Mouse (Mus musculus): ENCODE data around the gene Cd3eap. TPM values are rescaled to one million over a fixed set of nuclear protein-coding genes. Genes with fewer than 3 reads are reported as not detected.

The Cd3eap gene
- total and polyA plus RNA-seq, 3 experiments, result 14.4 to 36.9 (median 22.6) TPM

DNA sequence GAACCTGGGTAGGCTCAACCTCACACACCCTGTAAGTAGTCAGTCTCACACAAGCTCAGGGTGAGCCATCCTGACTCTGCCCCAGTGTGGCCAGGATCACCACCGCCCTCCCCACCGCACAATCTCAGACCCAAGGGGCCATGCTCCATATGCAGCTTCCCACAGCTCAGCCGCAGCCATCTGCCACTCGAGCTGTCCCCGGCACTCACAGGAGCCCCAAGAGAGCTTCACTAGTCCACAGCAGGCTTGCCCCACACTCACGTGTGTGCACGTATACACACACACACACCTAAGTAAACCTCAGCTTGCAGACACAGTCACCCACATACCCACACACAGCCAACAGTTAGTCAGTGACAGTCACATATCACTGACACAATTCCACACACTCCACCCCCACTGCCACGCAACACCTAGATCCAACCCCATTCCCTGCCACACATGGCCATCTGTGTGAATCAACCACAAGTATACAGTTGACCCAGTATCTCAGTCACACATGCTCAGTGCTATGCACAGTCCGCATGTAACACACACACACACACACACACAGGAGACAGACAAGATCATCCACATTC, 43.3 kb upstream of the Cd3eap start:
- Histone ChIP-seq H3K4me2 (ENCODE audit: insufficient read depth, low read depth, poor library complexity, severe bottlenecking) (no peak overlapping the region), H3K4me3 (replicated peaks in 1 of 3; ENCODE audit: low read depth in 2 of 3, low read length in 2 of 3, poor library complexity in 1 of 3) (no peak overlapping the region)
- in situ Hi-C loops (cut with MboI; ENCODE audit: low pct_ligation_motif_present, low pct_unique_long_range_greater_than_20kb, low sequenced_read_pairs), result loop anchor here (25.0 kb wide), 2 partner anchors 160 to 460 kb away; partner anchors contain the start of genes Ceacam16, Gm19345 and Ppp1r37

DNA sequence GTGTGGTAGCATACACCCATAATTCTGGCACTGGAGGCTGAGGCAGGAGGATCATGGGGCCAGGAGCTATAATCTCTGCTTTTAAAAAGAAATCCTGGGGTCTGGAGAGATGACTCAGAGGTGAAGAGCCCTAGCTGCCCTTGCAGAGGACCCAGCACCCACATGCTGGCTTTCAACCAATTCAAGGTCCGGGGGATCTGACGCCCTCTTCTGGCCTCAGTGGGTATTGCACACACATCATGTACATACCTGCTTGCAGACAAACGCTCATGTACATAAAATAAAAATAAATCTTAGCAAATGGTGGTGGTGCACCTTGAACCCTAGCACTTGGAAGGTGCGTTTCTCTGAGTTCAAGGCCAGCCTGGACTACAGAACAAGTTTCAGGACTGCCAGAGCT, 41.7 kb upstream of the Cd3eap start:
- Histone ChIP-seq H3K36me3 (replicated peaks in 1 of 2; ENCODE audit: control insufficient read depth in 1 of 2, insufficient read depth in 1 of 2, low read length in 1 of 2) (peaks cover under 1 to 8% of the 10 kb centered on the region in 2 experiments), H3K27me3 (replicated peaks) (peaks cover 56% of the 10 kb centered on the region), H3K4me2 (ENCODE audit: insufficient read depth, low read depth, poor library complexity, severe bottlenecking) (no peak overlapping the region), H3K9me3 (replicated peaks; ENCODE audit: low read length) (peaks cover 16% of the 10 kb centered on the region), H3K4me1 (ENCODE audit: control insufficient read depth in 1 of 2, insufficient read depth in 2 of 2) (peaks cover 2 to 18% of the 10 kb centered on the region in 2 experiments; a peak in 3 of 4 replicates), H3K9ac (ENCODE audit: insufficient read depth, low read depth) (no peak overlapping the region), H3K27ac (ENCODE audit: insufficient read depth, low read depth) (no peak overlapping the region), H3K4me3 (replicated peaks in 1 of 3; ENCODE audit: low read depth in 2 of 3, low read length in 2 of 3, poor library complexity in 1 of 3) (no peak overlapping the region), H3K79me2 (replicated peaks; ENCODE audit: control insufficient read depth, extremely low read depth, insufficient read depth, poor library complexity, severe bottlenecking) (no peaks in the 10 kb centered on the region)
- in situ Hi-C loops (cut with MboI; ENCODE audit: low pct_ligation_motif_present, low pct_unique_long_range_greater_than_20kb, low sequenced_read_pairs), result loop anchor here (25.0 kb wide), 2 partner anchors 161 to 461 kb away; partner anchors contain the start of genes Ceacam16, Gm19345 and Ppp1r37
- dilution Hi-C loops (cut with MboI; ENCODE audit: extremely low pct_ligation_motif_present, extremely low pct_unique_long_range_greater_than_20kb, low sequenced_read_pairs), result no loop called here
- 0 out of 4 replicates have a peak, but pooled peaks of 1 of the 2 experiments have one; percentile 10 for TF ChIP-seq CTCF (conservative IDR thresholded peaks at IDR 0.05 in 1 of 2, IDR thresholded peaks at IDR 0.05 in 1 of 2; ENCODE audit: low read depth in 2 of 2, low read length in 2 of 2)
- TF ChIP-seq ZKSCAN1 (IDR thresholded peaks at IDR 0.05; ENCODE audit: borderline replicate concordance, low read depth, low read length), result no peak
- no peak for DNase-seq (ENCODE audit: extremely low read depth)

More for the DNA sequence above, 43.3 kb upstream of the Cd3eap start:
- Histone ChIP-seq H3K27ac (ENCODE audit: insufficient read depth, low read depth) (no peak overlapping the region), H3K36me3 (replicated peaks in 1 of 2; ENCODE audit: control insufficient read depth in 1 of 2, insufficient read depth in 1 of 2, low read length in 1 of 2) (no peaks in the 10 kb centered on the region), H3K79me2 (replicated peaks; ENCODE audit: control insufficient read depth, extremely low read depth, insufficient read depth, poor library complexity, severe bottlenecking) (no peaks in the 10 kb centered on the region), H3K9ac (ENCODE audit: insufficient read depth, low read depth) (no peak overlapping the region), H3K27me3 (replicated peaks) (peaks cover 66% of the 10 kb centered on the region), H3K4me1 (ENCODE audit: control insufficient read depth in 1 of 2, insufficient read depth in 2 of 2) (peaks cover 2 to 18% of the 10 kb centered on the region in 2 experiments; a peak in 3 of 4 replicates), H3K9me3 (replicated peaks; ENCODE audit: low read length) (peaks cover 16% of the 10 kb centered on the region)
- no peak for TF ChIP-seq E2F4 (IDR thresholded peaks at IDR 0.05; ENCODE audit: insufficient replicate concordance, low read depth, low read length)
- DNase-seq (ENCODE audit: extremely low read depth), result no peak
- dilution Hi-C loops (cut with MboI; ENCODE audit: extremely low pct_ligation_motif_present, extremely low pct_unique_long_range_greater_than_20kb, low sequenced_read_pairs), result no loop called here

- H3K27me3 ChIP-seq (replicated peaks), result peaks cover 49% of the 10 kb centered on the region
- H3K4me1 ChIP-seq (ENCODE audit: control insufficient read depth in 1 of 2, insufficient read depth in 2 of 2), result peaks cover 2 to 11% of the 10 kb centered on the region in 2 experiments; a peak in 3 of 4 replicates
- TF ChIP-seq NRF1 (IDR thresholded peaks at IDR 0.05; ENCODE audit: low read depth, low read length) (no peak), MAX (IDR thresholded peaks at IDR 0.05; ENCODE audit: low read length) (no peak), RCOR1 (conservative IDR thresholded peaks at IDR 0.05; ENCODE audit: low read depth, low read length) (no peak), POLR2AphosphoS2 (IDR thresholded peaks at IDR 0.05; ENCODE audit: low read depth, low read length) (no peak), NELFE (IDR thresholded peaks at IDR 0.05; ENCODE audit: low read depth, low read length) (no peak), MXI1 (IDR thresholded peaks at IDR 0.05; ENCODE audit: low read depth, low read length) (no peak), CHD1 (IDR thresholded peaks at IDR 0.05; ENCODE audit: low read depth, low read length) (no peak), USF2 (conservative IDR thresholded peaks at IDR 0.05; ENCODE audit: low read depth, low read length) (no peak)
- H3K27ac ChIP-seq (ENCODE audit: insufficient read depth, low read depth), result no peak overlapping the region
- no peak overlapping the region for H3K9ac ChIP-seq (ENCODE audit: insufficient read depth, low read depth)
- DNase-seq (ENCODE audit: extremely low read depth), result no peak
- H3K79me2 ChIP-seq (replicated peaks; ENCODE audit: control insufficient read depth, extremely low read depth, insufficient read depth, poor library complexity, severe bottlenecking), result no peaks in the 10 kb centered on the region
- H3K4me3 ChIP-seq (replicated peaks in 1 of 3; ENCODE audit: low read depth in 2 of 3, low read length in 2 of 3, poor library complexity in 1 of 3), result no peak overlapping the region
- dilution Hi-C loops (cut with MboI; ENCODE audit: extremely low pct_ligation_motif_present, extremely low pct_unique_long_range_greater_than_20kb, low sequenced_read_pairs), result no loop called here
- H3K9me3 ChIP-seq (replicated peaks; ENCODE audit: low read length), result peaks cover 16% of the 10 kb centered on the region
- peaks cover 13 to 21% of the 10 kb centered on the region in 2 experiments for H3K36me3 ChIP-seq (replicated peaks in 1 of 2; ENCODE audit: control insufficient read depth in 1 of 2, insufficient read depth in 1 of 2, low read length in 1 of 2)
- no peak overlapping the region for H3K4me2 ChIP-seq (ENCODE audit: insufficient read depth, low read depth, poor library complexity, severe bottlenecking)
- in situ Hi-C loops (cut with MboI; ENCODE audit: low pct_ligation_motif_present, low pct_unique_long_range_greater_than_20kb, low sequenced_read_pairs), result loop anchor here (25.0 kb wide), 2 partner anchors 163 to 463 kb away; partner anchors contain the start of genes Ceacam16, Gm19345 and Ppp1r37
These were observed 40.4 kb upstream of the Cd3eap start for GRCm38 (mm10) chr7:19399496-19400280.
